Mouse (Mus musculus) MEL (cell line): ENCODE results near the gene Wdpcp. TPM values are rescaled to one million over a fixed set of nuclear protein-coding genes. Genes with fewer than 3 reads are reported as not detected.
A peak's percentile ranks its signal among the peaks of the same experiment; 100 is the strongest.

Experiments used
- DNase-seq: peaks from one replicate; pipeline ENCODE4 v3.0.0; 2011; ENCODE audit warnings: low read depth, low spot score
- H3K27ac ChIP-seq: 2 replicates; pipeline ENCODE4 v1.5.1; 2012; ENCODE audit warnings: low read depth, mild to moderate bottlenecking, control low read depth, low read length, moderate library complexity; ENCODE audit not compliant: control insufficient read depth
- H3K27me3 ChIP-seq, 2 experiments: fragments of 150-350 bp in 1 of 2; sonication (generic) in 1 of 2; 2 replicates each; pipeline ENCODE4 v1.6.1; 2012; ENCODE audit warnings: low read length in 2 of 2, mild to moderate bottlenecking in 2 of 2, improper control_type of control experiment in 1 of 2, moderate library complexity in 1 of 2; ENCODE audit not compliant: insufficient read depth in 2 of 2, control insufficient read depth in 1 of 2
- H3K36me3 ChIP-seq, 2 experiments: 2 replicates each; pipeline ENCODE4 v1.6.1; 2012 to 2014; ENCODE audit warnings: low read length in 2 of 2, improper control_type of control experiment in 1 of 2, inconsistent platforms in 1 of 2, mild to moderate bottlenecking in 1 of 2; ENCODE audit not compliant: insufficient read depth in 2 of 2, control insufficient read depth in 1 of 2
- H3K4me1 ChIP-seq, 2 experiments: fragments of 150-350 bp in 1 of 2; sonication (generic) in 1 of 2; 2 replicates each; pipeline ENCODE4 v1.6.1; 2012; ENCODE audit warnings: low read length in 2 of 2, improper control_type of control experiment in 1 of 2, mild to moderate bottlenecking in 1 of 2; ENCODE audit not compliant: insufficient read depth in 2 of 2, control insufficient read depth in 1 of 2
- H3K4me3 ChIP-seq, 2 experiments: fragments of 150-350 bp in 1 of 2; sonication (generic) in 1 of 2; 2 replicates each; pipeline ENCODE4 v1.5.1; 2012; ENCODE audit warnings: low read depth in 2 of 2, low read length in 2 of 2, mild to moderate bottlenecking in 2 of 2, moderate library complexity in 2 of 2, control low read depth in 1 of 2, improper control_type of control experiment in 1 of 2; ENCODE audit not compliant: control insufficient read depth in 1 of 2, insufficient read depth in 1 of 2
- H3K79me2 ChIP-seq: 2 replicates; pipeline ENCODE4 v1.6.1; 2012; ENCODE audit warnings: mild to moderate bottlenecking, low read length, moderate library complexity; ENCODE audit not compliant: control insufficient read depth, poor library complexity, insufficient read depth
- H3K9ac ChIP-seq: 2 replicates; pipeline ENCODE4 v1.6.1; 2012; ENCODE audit warnings: low read depth, mild to moderate bottlenecking, control low read depth, low read length, moderate library complexity; ENCODE audit not compliant: control insufficient read depth, poor library complexity, severe bottlenecking
- H3K9me3 ChIP-seq: fragments of 150-350 bp; sonication (generic); replicated peaks from 2 replicates; pipeline ENCODE4 v1.6.1; 2012; ENCODE audit warnings: mild to moderate bottlenecking, low read length, improper control_type of control experiment, moderate library complexity; ENCODE audit not compliant: insufficient read depth
- CHD2 ChIP-seq: IDR thresholded peaks from 2 replicates; pipeline ENCODE4 v1.6.1; 2011; ENCODE audit warnings: low read length, improper control_type of control experiment
- E2F4 ChIP-seq: IDR thresholded peaks from 2 replicates; pipeline ENCODE4 v1.6.1; 2011; ENCODE audit warnings: low read depth, low read length, improper control_type of control experiment, borderline replicate concordance
- ELF1 ChIP-seq: IDR thresholded peaks from 2 replicates; pipeline ENCODE4 v1.6.1; 2014; ENCODE audit warnings: low read depth, mild to moderate bottlenecking, inconsistent platforms, low read length, improper control_type of control experiment, moderate library complexity
- EP300 ChIP-seq, 2 experiments: IDR thresholded peaks; 2 replicates each; pipeline ENCODE4 v1.6.1; 2011; ENCODE audit warnings: improper control_type of control experiment in 2 of 2, low read length in 2 of 2, low read depth in 1 of 2, mild to moderate bottlenecking in 1 of 2
- ETS1 ChIP-seq: IDR thresholded peaks from 2 replicates; pipeline ENCODE4 v1.6.1; 2012; ENCODE audit warnings: low read depth, mild to moderate bottlenecking, inconsistent platforms, low read length, improper control_type of control experiment, moderate library complexity
- GABPA ChIP-seq: IDR thresholded peaks from 2 replicates; pipeline ENCODE4 v1.6.1; 2012; ENCODE audit warnings: low read depth, mild to moderate bottlenecking, inconsistent platforms, low read length, improper control_type of control experiment, moderate library complexity
- GATA1 ChIP-seq: IDR thresholded peaks from 2 replicates; pipeline ENCODE4 v1.6.1; 2011; ENCODE audit warnings: low read depth, low read length, improper control_type of control experiment
- KAT2A ChIP-seq: conservative IDR thresholded peaks from 2 replicates; pipeline ENCODE4 v1.6.1; 2012; ENCODE audit warnings: low read depth, low read length, improper control_type of control experiment, inconsistent platforms
- MAFK ChIP-seq: IDR thresholded peaks from 2 replicates; pipeline ENCODE4 v1.6.1; 2011; ENCODE audit warnings: low read depth, mild to moderate bottlenecking, low read length, improper control_type of control experiment, borderline replicate concordance
- MAX ChIP-seq: IDR thresholded peaks from 2 replicates; pipeline ENCODE4 v1.6.1; 2011; ENCODE audit warnings: low read length, improper control_type of control experiment
- MAZ ChIP-seq: IDR thresholded peaks from 2 replicates; pipeline ENCODE4 v1.6.1; 2012; ENCODE audit warnings: low read depth, mild to moderate bottlenecking, inconsistent platforms, low read length, improper control_type of control experiment
- MEF2A ChIP-seq: IDR thresholded peaks from 2 replicates; pipeline ENCODE4 v1.6.1; 2014; ENCODE audit warnings: low read depth, mild to moderate bottlenecking, inconsistent platforms, low read length, improper control_type of control experiment; ENCODE audit not compliant: poor library complexity, insufficient replicate concordance, severe bottlenecking; ENCODE audit errors: extremely low read depth
- MXI1 ChIP-seq: IDR thresholded peaks from 2 replicates; pipeline ENCODE4 v1.6.1; 2011; ENCODE audit warnings: mild to moderate bottlenecking, low read depth, low read length, improper control_type of control experiment
- MYB ChIP-seq: IDR thresholded peaks from 2 replicates; pipeline ENCODE4 v1.6.1; 2011; ENCODE audit warnings: mild to moderate bottlenecking, low read depth, low read length, improper control_type of control experiment
- MYC ChIP-seq: IDR thresholded peaks from 2 replicates; pipeline ENCODE4 v1.6.1; 2011; ENCODE audit warnings: low read depth, mild to moderate bottlenecking, low read length, improper control_type of control experiment, moderate library complexity
- NELFE ChIP-seq: IDR thresholded peaks from 2 replicates; pipeline ENCODE4 v1.6.1; 2011; ENCODE audit warnings: low read depth, low read length, improper control_type of control experiment
- NRF1 ChIP-seq: IDR thresholded peaks from 2 replicates; pipeline ENCODE4 v1.6.1; 2014; ENCODE audit warnings: low read depth, mild to moderate bottlenecking, inconsistent platforms, low read length, improper control_type of control experiment, moderate library complexity; ENCODE audit not compliant: poor library complexity, insufficient read depth, severe bottlenecking
- POLR2A ChIP-seq, 2 experiments: IDR thresholded peaks; 2 replicates each; pipeline ENCODE4 v1.6.1; 2011 to 2012; ENCODE audit warnings: low read length in 2 of 2, mild to moderate bottlenecking in 2 of 2, control low read depth in 1 of 2, improper control_type of control experiment in 1 of 2, low read depth in 1 of 2, moderate library complexity in 1 of 2; ENCODE audit not compliant: control insufficient read depth in 1 of 2, insufficient read depth in 1 of 2, poor library complexity in 1 of 2
- POLR2AphosphoS2 ChIP-seq: IDR thresholded peaks from 2 replicates; pipeline ENCODE4 v1.6.1; 2011; ENCODE audit warnings: low read length, improper control_type of control experiment
- POLR2AphosphoS5 ChIP-seq: IDR thresholded peaks from 2 replicates; pipeline ENCODE4 v1.6.1; 2012; ENCODE audit warnings: low read depth, borderline replicate concordance, mild to moderate bottlenecking, inconsistent platforms, low read length, moderate library complexity, mixed read lengths
- RAD21 ChIP-seq: IDR thresholded peaks from 2 replicates; pipeline ENCODE4 v1.6.1; 2011; ENCODE audit warnings: mild to moderate bottlenecking, low read depth, low read length, improper control_type of control experiment
- RCOR1 ChIP-seq: IDR thresholded peaks from 2 replicates; pipeline ENCODE4 v1.6.1; 2012; ENCODE audit warnings: low read depth, mild to moderate bottlenecking, inconsistent platforms, low read length, improper control_type of control experiment
- SMC3 ChIP-seq: IDR thresholded peaks from 2 replicates; pipeline ENCODE4 v1.6.1; 2011; ENCODE audit warnings: low read depth, low read length, improper control_type of control experiment
- TBP ChIP-seq: IDR thresholded peaks from 2 replicates; pipeline ENCODE4 v1.8.0; 2011; ENCODE audit warnings: low read depth, low read length, improper control_type of control experiment
- TCF12 ChIP-seq: IDR thresholded peaks from 2 replicates; pipeline ENCODE4 v1.6.1; 2014; ENCODE audit warnings: low read depth, mild to moderate bottlenecking, inconsistent platforms, low read length, improper control_type of control experiment, moderate library complexity
- UBTF ChIP-seq: IDR thresholded peaks from 2 replicates; pipeline ENCODE4 v1.6.1; 2012; ENCODE audit warnings: low read depth, mild to moderate bottlenecking, inconsistent platforms, low read length, improper control_type of control experiment, moderate library complexity, borderline replicate concordance; ENCODE audit not compliant: insufficient read depth
- USF1 ChIP-seq: IDR thresholded peaks from 2 replicates; pipeline ENCODE4 v1.6.1; 2014; ENCODE audit warnings: low read depth, mild to moderate bottlenecking, inconsistent platforms, low read length, improper control_type of control experiment, moderate library complexity
- USF2 ChIP-seq, 2 experiments: IDR thresholded peaks; 2 replicates each; pipeline ENCODE4 v1.6.1; 2011 to 2012; ENCODE audit warnings: improper control_type of control experiment in 2 of 2, low read length in 2 of 2, borderline replicate concordance in 1 of 2, inconsistent platforms in 1 of 2, low read depth in 1 of 2, mild to moderate bottlenecking in 1 of 2; ENCODE audit not compliant: insufficient read depth in 1 of 2
- ZC3H11A ChIP-seq: IDR thresholded peaks from 2 replicates; pipeline ENCODE4 v1.6.1; 2012; ENCODE audit warnings: low read depth, mild to moderate bottlenecking, inconsistent platforms, low read length, improper control_type of control experiment
- ZKSCAN1 ChIP-seq: IDR thresholded peaks from 2 replicates; pipeline ENCODE4 v1.6.1; 2012; ENCODE audit warnings: low read depth, mild to moderate bottlenecking, inconsistent platforms, low read length, improper control_type of control experiment, moderate library complexity
- ZMIZ1 ChIP-seq: IDR thresholded peaks from 2 replicates; pipeline ENCODE4 v1.6.1; 2012; ENCODE audit warnings: low read depth, mild to moderate bottlenecking, inconsistent platforms, low read length, improper control_type of control experiment, moderate library complexity
- ZNF384 ChIP-seq: IDR thresholded peaks from 2 replicates; pipeline ENCODE4 v1.6.1; 2012; ENCODE audit warnings: low read depth, mild to moderate bottlenecking, inconsistent platforms, low read length, improper control_type of control experiment
- polyA plus RNA-seq, 2 experiments: library from polyadenylated mRNA; stranded (reverse) in 1 of 2; unstranded in 1 of 2; fragments of >175 nt in 1 of 2; fragments of >200 nt in 1 of 2; gene quantifications; 2 replicates each; pipeline versions ENCODE4 v1.2.1 to v1.2.4; 2012; ENCODE audit warnings: low replicate concordance in 2 of 2, low read depth in 1 of 2; ENCODE audit not compliant: insufficient read length in 2 of 2, insufficient read depth in 1 of 2, missing spikeins in 1 of 2
- total RNA-seq: library from RNA; depleted of rRNA; stranded (reverse); fragments of 300-350 nt; gene quantifications from 2 replicates; pipeline ENCODE4 v1.2.3, GENCODE M21; 2012

Gene Wdpcp
- total and polyA plus RNA-seq, 3 experiments, result 0.81 to 1.3 TPM; not detected in 1

DNA sequence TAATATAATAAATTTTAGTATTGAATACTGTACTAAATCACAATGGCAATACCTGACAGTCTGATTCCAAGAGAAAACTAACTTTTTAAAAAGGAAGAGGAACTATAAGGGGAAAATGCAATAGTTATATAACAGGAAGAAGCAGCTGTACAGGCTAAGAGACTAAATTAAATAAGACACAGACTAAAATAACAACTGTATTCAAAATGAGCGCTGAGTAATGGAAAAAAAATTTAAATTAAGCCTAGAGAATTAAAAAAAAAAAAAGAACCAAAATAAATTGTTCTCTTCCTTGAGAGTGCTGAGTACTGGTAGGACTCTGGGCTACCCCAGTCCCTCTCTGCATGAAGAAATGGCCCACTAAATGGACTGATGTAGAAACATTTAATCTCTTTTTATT, 4.3 kb upstream of the Wdpcp start:
- peaks cover 8 to 21% of the 10 kb centered on the region in 2 experiments for H3K4me1 ChIP-seq
- no peak for DNase-seq
- peaks cover 9% of the 10 kb centered on the region for H3K79me2 ChIP-seq
- TF ChIP-seq MYC (no peak), ZMIZ1 (no peak), TCF12 (no peak), RCOR1 (no peak), MEF2A (no peak), EP300 (IDR thresholded peaks at IDR 0.05; ENCODE audit: low read depth in 1 of 2, low read length in 2 of 2) (no peak), MAX (no peak), ZC3H11A (no peak), E2F4 (no peak)
- H3K9me3 ChIP-seq, result no peaks in the 10 kb centered on the region
- H3K4me3 ChIP-seq, result no peak overlapping the region
- peaks cover 8 to 28% of the 10 kb centered on the region in 2 experiments for H3K36me3 ChIP-seq
- no peaks in the 10 kb centered on the region for H3K27me3 ChIP-seq
- no peak overlapping the region for H3K27ac ChIP-seq
- no peak overlapping the region for H3K9ac ChIP-seq

DNA sequence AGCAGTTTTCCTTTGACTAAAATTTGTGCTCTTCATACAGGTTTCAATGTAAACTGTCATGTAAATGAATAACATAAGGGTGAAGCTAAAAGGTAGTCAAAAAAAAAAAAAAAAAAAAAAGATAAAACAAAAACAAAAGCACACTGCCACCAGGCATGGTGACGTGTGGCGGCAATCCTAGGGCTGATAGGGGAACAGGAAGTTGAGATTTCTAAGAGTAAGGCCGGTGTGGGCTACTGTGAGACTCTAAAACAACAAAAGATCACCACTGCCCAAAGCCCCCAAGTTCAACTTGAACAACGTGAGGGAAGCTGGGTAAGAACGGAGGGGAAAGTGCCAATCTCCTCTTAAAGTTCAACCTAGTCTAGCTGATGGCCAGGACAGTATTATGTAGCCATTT, 3.0 kb upstream of the Wdpcp start:
- peak overlapping the region; percentile 43 for H3K9ac ChIP-seq
- no peaks in the 10 kb centered on the region for H3K27me3 ChIP-seq
- peak; percentile 81 for DNase-seq
- H3K4me1 ChIP-seq, result peaks cover 9 to 25% of the 10 kb centered on the region in 2 experiments
- peaks cover 2 to 38% of the 10 kb centered on the region in 2 experiments; a peak in 3 of 4 replicates for H3K36me3 ChIP-seq
- peaks cover 9% of the 10 kb centered on the region for H3K79me2 ChIP-seq
- H3K9me3 ChIP-seq, result no peaks in the 10 kb centered on the region
- peak overlapping the region; percentile 19 to 44 for H3K4me3 ChIP-seq
- peak overlapping the region; percentile 62 for H3K27ac ChIP-seq
- TF ChIP-seq ZNF384, result peak; percentile 96
- TF ChIP-seq GATA1, result peak; percentile 62
- TF ChIP-seq ZKSCAN1, result peak; percentile 52; the same call in 1 of the 2 replicates
- no peak for TF ChIP-seq RAD21
- no peak for TF ChIP-seq POLR2A (IDR thresholded peaks at IDR 0.05; ENCODE audit: control insufficient read depth in 1 of 2, insufficient read depth in 1 of 2, low read depth in 1 of 2, low read length in 2 of 2, poor library complexity in 1 of 2)
- TF ChIP-seq MXI1, result peak; percentile 81
- no peak for TF ChIP-seq USF1
- no peak for TF ChIP-seq TBP
- no peak for TF ChIP-seq TCF12
- no peak for TF ChIP-seq NRF1
- TF ChIP-seq ETS1, result peak; percentile 64
- peak; percentile 57 for TF ChIP-seq ELF1
- TF ChIP-seq POLR2AphosphoS5, result no peak
- no peak for TF ChIP-seq GABPA
- TF ChIP-seq CHD2, result no peak
- TF ChIP-seq NELFE, result no peak
- no peak for TF ChIP-seq POLR2AphosphoS2
- no peak for TF ChIP-seq UBTF
- no peak for TF ChIP-seq MAZ
- no peak for TF ChIP-seq KAT2A
- TF ChIP-seq MYB, result no peak
- TF ChIP-seq SMC3, result no peak
- TF ChIP-seq RCOR1, result peak; percentile 91
- no peak for TF ChIP-seq MYC
- TF ChIP-seq USF2 (IDR thresholded peaks at IDR 0.05; ENCODE audit: borderline replicate concordance in 1 of 2, insufficient read depth in 1 of 2, low read depth in 1 of 2, low read length in 2 of 2), result no peak
- TF ChIP-seq MAX, result peak; percentile 80
- no peak for TF ChIP-seq MAFK
- TF ChIP-seq ZC3H11A, result no peak
